Mouse (Mus musculus): ENCODE measurements around the gene Aox4.

Gene Aox4

DNA sequence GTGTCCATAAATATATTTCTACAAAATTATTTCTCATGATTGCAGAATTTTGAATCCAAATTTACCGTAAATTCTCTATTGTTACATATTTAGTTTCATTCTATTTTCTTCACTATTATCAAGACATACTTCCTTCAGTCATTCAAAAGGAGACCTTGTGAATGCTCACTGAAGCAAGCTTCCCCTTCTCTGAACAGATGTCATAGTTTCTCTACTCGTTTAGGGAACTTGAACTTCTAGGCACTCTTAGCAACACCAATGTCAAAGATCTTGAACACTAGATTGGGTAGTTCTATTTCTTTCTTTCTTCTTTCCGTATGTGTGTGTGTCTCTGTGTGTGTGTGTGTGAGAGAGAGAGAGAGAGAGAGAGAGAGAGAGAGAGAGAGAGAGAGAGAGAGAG lies 34.3 kb downstream of the Aox4 start:
- no peak for DNase-seq (ENCODE audit: low spot score in 2 of 2)

GRCm38 (mm10) chr1:58248518-58248917 lies 38.3 kb downstream of the Aox4 start:
- no peak for DNase-seq (ENCODE audit: low spot score in 2 of 2)

DNA sequence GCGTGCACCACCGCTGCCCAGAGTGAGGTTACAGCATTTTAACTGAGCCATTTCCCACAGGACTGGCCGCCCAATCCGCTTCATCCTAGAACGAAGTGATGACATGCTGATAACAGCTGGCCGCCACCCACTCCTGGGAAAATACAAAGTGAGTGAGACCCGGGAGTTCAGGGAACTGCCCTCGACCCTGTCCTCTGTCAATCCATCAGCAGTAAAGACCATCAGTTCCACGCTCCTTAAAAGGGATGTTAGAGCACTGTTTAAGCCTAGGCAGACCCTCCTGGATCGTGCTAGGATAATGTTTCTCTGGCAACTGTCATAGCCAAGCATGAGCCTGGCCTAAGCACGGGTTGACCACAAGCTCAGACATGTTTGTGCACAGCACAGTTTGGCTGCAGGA lies 43.3 kb downstream of the Aox4 start:
- no peak for DNase-seq (ENCODE audit: low spot score in 2 of 2)

GRCm38 (mm10) chr1:58257195-58257991 lies 47.2 kb downstream of the Aox4 start:
- peak; percentile 56 to 57 for DNase-seq (ENCODE audit: low spot score in 2 of 2)

DNA sequence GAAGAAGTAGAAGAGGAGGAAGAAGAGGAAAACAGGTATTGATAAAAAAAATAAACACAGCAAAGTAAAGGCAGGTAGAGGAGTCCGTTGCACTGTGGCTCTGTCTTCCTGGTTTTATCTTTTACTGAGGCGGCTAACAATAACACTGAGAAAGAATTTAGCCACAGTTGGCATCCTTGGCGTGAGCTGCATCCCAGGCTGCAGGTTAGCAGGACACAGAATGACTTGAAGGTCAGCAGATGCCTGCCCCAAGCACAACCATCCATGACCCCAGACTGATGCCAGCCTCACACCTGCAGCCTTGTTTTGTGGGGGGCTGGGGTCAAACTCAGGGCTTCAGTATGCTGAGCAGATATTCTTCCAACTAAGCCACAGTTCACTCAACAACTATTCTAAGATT lies 50.1 kb downstream of the Aox4 start:
- no peak for DNase-seq (ENCODE audit: low spot score in 2 of 2)

GRCm38 (mm10) chr1:58268231-58268630 lies 58.0 kb downstream of the Aox4 start:
- DNase-seq (ENCODE audit: low spot score in 2 of 2), result no peak

GRCm38 (mm10) chr1:58270807-58271569 lies 60.8 kb downstream of the Aox4 start:
- peak; percentile 37 to 51 for DNase-seq (ENCODE audit: low spot score in 2 of 2)

DNA sequence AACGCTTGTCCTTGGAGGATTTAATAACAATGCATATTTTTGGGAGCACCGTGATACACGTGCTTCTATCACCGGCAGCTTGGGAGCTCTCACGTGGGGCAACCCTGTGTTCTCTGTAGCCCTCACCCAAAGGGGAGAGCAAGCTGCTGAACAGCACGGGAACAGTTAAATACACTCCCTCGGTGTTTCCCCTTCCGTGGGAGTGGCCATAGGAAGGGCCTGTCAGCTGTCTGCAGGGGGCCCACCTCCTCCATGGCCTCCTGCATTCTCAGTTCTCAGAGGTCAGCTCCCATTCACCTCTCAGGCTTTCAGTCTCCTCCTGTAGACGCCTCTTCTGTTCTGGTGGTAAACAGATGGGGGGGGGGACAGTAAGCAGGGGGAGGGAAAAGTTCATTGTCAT lies 65.7 kb downstream of the Aox4 start:
- DNase-seq (ENCODE audit: low spot score in 2 of 2), result no peak

DNA sequence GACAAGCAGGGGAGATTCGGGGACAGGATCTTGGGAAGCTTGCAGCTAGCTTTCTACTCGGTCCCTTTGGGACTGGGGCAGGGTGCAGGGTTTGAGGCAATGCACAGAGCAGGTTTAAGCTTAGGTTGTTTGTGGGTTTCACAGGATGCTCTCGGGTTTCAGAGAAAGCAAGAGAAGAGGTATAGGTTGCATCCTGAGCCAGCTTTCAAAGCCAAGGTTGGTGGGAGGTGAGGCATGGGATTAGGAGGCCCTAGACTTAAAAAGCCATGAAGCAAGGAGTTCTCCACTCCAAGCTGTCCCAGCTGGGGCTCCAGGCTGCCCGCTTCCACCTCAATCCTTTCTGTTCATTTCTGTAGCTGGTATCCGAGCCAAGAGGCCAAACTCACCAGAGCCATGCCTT lies 67.8 kb downstream of the Aox4 start, which contains the start of gene Aox2:
Gene Aox2 (plus strand): TSS at position 301 of the 400 bp plus-strand sequence.
- no peak for DNase-seq (ENCODE audit: low spot score in 2 of 2)

DNA sequence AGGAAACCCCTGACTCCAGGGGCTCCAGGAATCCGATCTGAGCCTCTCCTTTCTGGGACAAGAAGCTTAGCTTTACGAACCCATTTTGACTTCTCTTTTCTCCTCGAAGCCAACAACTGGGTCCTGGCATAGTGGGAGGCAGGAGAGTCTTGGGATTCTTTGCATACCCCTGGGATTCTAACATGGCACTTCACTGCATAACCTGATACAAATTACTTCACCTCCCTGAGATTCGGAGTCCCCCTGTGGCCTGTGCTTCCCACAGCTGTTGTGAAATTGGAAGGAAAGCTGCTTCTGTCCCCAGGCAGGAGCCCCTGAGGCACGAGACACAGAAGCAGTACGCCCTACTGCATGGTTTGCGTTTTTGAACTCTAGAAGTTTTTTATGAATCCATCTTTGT lies 68.3 kb downstream of the Aox4 start:
- no peak for DNase-seq (ENCODE audit: low spot score in 2 of 2)

DNA sequence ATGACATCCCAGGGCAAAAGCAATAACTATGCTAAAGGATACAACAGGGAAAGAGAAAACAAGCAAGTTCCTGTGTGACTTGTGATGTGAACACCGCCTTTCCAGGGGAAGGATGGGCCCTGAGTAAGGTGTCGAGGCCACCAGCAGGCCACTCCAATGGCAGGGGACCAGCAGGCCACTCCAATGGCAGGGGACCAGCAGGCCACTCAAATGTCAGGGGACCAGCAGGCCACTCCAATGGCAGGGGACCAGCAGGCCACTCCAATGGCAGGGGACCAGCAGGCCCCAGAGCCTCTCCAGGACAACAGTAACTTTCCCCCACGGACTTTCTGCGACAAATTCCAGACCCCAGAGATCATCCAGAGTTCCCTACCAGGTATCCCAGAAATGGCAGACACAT lies 70.2 kb downstream of the Aox4 start:
- DNase-seq (ENCODE audit: low spot score in 2 of 2), result no peak

DNA sequence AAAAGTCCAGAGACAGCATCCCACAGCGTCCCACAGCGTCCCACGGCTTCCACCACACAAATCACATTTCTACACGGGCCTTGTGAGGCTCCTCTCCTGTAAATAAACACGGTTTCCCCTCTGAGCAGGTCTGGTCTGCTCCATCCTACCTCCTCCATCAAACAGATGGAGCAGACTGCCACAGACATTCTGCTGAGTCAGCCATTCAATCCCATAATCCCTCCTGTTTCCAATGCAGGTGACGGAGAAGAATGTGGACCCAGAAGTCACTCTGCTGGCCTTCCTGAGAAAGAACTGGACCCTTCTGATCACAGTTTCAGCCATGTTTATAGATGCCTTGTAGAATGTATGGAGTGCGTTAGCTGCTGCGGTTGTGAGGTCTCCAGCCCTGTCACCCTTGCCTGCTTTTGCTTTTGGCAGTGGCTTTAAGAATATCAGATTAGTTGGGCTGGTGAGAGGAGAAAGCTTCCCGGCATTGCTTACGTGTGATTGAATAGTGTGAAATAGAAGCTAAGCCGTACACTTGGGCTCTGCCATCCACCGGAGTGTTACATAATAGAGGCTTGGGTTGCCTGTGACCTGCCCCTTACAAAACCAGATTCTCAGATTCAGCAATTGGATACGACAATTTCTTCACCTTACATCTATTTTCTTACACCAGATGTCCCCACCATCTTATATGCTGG lies 70.9 kb downstream of the Aox4 start:
- DNase-seq (ENCODE audit: low spot score in 2 of 2), result no peak

DNA sequence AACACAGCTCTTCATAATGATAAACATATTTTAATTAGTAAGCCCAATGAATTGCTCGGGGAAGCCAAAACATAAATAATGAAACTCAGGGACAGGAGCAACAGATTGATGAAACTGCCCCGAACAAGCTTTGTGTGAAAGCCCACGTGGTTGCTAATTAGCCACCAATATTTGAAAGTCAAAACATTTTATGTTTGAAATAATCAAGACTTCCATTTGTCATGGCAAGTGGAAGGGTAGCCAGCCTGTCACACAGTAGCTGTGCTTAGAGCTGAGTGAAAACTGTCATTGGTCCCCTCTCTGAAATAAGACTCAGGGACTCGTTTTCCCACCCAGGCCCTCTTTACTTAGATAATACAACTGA lies 71.4 kb downstream of the Aox4 start:
- DNase-seq (ENCODE audit: low spot score in 2 of 2), result no peak

GRCm38 (mm10) chr1:58284505-58284904 lies 74.3 kb downstream of the Aox4 start:
- DNase-seq (ENCODE audit: low spot score in 2 of 2), result no peak

DNA sequence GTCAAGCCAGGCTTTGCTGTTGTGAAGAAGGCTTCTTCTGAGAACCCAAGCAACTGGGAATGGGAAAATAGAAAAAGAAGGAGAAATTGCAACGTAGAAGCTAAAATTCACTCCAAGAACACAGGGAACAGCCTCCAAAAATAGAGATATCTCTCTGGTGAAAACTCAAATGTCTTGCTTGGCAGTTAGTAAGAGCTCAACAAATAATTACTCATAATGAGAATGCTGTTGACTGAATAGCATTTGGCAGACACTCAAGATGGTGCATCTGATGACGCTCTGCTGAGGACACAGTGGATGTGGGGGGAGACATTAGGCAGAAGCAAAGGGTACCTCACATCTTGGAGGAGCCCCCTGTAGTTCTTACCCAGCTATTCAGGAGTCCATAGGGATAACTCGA lies 77.9 kb downstream of the Aox4 start:
- DNase-seq (ENCODE audit: low spot score in 2 of 2), result no peak

DNA sequence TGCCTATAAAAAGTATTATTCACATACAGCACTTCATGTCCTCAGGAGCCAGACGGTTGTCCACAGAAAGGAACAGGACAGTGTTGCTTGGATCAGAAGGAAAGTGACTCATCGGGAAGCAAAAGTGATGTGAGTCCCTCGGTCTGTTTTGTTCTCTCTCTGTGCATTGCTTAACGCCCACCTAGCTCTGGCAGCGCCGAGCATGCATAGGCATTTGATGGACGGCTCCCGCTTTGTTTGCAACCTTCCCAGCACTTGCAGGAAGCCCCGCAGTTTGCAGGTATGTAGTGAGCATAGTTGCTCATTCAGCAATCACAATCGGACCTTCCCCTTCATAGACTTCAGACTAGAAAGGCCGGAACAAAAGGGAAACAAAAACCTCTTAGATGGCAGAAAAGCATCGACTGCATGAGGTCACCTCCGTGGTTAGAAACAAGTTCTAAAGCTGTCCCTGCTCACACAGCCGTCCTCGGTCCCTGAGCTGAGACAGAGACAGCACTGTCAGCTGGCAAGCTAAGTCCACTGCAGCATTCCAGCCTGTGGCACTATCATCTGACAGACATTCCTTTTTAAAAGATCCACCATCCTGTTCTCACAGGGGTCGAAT lies 79.8 kb downstream of the Aox4 start:
- DNase-seq (ENCODE audit: low spot score in 2 of 2), result no peak

DNA sequence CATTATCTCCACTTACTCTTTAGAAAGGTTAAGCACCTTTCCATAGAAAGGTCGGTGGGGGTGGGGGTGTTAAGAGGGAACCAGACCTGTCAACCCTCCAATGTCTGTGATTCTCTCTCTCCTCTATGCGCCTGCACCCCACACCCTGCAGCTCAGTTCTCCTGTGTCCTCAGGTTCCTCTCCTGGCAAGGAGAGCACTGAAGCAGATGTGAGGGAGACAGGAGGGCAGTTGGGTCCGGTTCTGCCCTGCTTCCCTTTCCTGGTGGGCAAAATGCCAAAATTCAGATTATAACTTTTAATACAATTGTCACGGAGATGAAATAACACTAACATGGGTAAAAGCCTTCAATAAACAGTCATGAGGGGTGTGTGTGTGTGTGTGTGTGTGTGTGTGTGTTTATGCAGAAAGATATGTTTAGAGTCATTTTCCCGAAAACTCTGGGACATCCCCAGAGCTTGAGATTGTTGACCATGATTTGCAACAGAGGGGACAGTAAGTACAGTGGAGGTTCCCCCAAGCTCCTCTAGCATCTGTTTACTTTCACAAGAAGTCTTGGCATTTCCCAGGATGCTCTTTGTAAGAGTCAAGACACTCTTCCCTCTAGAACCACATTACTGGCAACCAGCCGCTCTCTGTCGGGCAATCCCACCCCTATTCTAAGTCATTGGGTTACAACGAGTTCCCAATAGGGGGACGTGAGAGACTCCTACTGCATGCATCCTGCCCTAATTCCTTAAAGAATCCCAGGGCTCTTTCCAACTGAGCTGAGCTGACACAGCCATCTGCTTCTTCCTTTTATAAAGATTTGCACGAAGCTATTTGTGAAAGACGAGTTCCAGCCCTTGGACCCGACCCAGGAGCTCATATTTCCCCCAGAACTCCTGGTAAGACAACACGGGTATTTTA lies 81.5 kb downstream of the Aox4 start:
- no peak for DNase-seq (ENCODE audit: low spot score in 2 of 2)

DNA sequence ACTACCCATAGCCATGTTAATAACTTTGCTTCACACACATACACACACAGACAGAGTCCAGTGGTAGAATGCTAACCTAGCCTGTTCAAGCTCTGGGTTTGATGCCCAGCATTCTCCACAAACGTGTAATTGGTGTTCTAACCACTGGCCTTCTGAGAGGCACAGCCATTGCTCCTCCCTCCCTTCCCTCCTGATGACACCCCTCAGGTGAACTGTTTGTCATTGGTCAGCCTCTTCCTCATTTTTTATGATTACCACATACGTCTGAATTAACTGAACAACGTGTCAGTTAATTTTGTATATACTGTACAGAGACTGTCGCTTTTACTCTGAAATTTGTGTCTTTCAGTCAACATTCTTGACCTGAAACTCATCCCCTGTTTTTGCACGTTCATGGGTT lies 84.5 kb downstream of the Aox4 start:
- DNase-seq (ENCODE audit: low spot score in 2 of 2), result no peak

- peak; percentile 56 to 74 for DNase-seq (ENCODE audit: low spot score in 2 of 2)
These were observed 86.1 kb downstream of the Aox4 start for GRCm38 (mm10) chr1:58296278-58296677.

- no peak for DNase-seq (ENCODE audit: low spot score in 2 of 2)
These were observed 86.6 kb downstream of the Aox4 start for GRCm38 (mm10) chr1:58296821-58297220.

DNA sequence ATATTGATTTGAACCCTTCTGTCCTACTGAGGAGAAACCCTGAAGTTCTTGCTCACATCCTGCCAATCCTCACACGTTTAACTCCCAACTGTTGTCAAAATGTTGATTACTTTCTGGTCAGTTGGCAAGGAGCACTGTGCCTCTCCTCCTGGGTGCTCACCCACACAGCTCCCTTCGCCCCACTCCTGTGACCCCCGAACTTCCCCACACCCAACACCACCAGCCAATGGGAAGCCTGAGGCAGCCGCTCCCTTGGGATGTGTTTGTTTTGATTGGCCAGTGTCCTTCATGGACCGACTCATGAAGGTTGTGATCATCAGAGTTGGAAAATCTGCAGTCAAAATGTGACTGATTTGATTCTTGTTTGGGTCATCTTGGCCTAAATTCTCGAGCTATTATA lies 88.2 kb downstream of the Aox4 start:
- no peak for DNase-seq (ENCODE audit: low spot score in 2 of 2)
